Mouse (Mus musculus): ENCODE measurements around the gene Ucp2.
"Not testable (repeated sequence)": the region's sequence is repeated elsewhere in the genome, so short reads cannot be mapped to it uniquely, and the experiment has no call there.

Gene Ucp2

GRCm38 (mm10) chr7:100479823-100480164 lies 13.3 kb upstream of the Ucp2 start:
- DNase-seq (ENCODE audit: low spot score): no peak

DNA sequence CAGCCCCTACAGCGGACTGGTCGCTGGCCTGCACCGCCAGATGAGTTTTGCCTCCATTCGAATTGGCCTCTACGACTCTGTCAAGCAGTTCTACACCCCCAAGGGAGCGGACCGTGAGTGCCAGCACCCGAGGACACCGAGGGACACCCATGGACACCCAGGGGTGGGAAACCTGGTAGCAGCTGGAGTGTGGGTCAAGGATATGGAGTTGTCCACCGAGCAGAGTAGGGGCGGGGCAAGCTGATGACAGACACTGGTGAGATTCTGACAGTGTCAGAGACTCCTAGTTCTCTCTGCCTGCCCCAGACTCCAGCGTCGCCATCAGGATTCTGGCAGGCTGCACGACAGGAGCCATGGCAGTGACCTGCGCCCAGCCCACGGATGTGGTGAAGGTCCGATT lies 13.0 kb upstream of the Ucp2 start:
- no peak for DNase-seq (ENCODE audit: low spot score)

GRCm38 (mm10) chr7:100482046-100482445 lies 11.1 kb upstream of the Ucp2 start:
- not testable (repeated sequence) for DNase-seq (ENCODE audit: low spot score)

DNA sequence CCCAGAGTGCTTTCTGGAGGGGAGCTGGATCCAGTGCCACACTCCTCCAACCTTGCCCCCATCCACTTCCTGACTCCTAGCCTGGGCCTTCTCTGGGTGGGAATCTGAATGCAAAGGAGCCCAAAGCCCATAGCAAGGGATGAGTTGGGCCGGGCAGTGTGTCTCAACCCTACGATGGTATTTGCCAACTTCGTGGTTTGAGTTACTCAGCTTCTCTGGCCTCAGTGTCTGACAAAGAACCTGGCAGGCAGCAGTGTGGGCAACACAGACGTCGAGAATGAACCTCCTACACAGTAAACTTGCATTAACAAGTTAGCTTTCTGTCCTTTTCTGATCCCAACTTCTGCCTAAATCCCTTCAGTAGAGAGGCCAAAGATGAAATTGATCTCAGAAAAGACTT lies 8.6 kb upstream of the Ucp2 start:
- DNase-seq (ENCODE audit: low spot score): no peak

DNA sequence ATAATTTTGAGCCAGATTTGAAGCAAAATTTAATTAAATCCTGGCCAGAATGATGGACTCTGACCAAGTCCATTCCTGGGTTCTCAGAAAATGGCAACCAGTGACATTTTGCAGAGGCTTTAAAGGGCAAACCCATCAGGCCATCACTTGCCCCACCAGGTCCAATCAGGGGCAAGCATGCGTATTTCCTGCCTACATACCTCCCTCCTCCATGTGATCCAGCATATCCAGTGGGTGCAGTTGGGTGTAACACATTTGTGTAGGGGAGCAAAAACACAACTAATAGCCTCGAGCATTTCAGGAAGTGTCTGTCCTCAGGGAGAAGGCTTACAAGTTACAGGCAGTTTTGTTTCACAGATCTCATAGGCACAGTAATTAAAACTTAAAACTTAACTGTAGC lies 5.8 kb upstream of the Ucp2 start:
- DNase-seq (ENCODE audit: low spot score): no peak

GRCm38 (mm10) chr7:100488474-100489048 lies 4.6 kb upstream of the Ucp2 start:
- no peak for DNase-seq (ENCODE audit: low spot score)

GRCm38 (mm10) chr7:100492391-100493116 lies 583 bp upstream of the Ucp2 start:
- DNase-seq (ENCODE audit: low spot score): no peak

GRCm38 (mm10) chr7:100493484-100494414 lies 612 bp downstream of the Ucp2 start:
- DNase-seq (ENCODE audit: low spot score): no peak

GRCm38 (mm10) chr7:100494415-100494831 lies 1.3 kb downstream of the Ucp2 start:
- DNase-seq (ENCODE audit: low spot score): no peak

DNA sequence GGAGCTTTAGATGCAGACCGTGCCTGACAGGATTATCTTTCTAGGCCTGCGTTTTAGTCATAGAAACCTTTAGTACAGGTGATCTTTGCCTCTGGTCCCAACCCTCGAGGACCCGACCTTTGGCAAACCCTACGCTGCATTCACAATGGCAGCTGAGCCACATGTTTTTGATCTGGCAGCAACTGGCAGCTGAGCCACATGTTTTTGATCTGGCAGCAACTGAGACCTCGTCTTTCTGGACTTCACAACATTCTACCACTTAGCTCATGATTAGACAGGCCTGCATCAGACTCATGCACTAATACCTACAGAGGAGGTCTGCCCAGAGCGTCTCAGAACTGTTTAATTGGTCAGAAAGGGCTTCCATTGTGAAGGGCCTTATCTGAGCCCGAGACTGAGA lies 1.9 kb downstream of the Ucp2 start:
- DNase-seq (ENCODE audit: low spot score): no peak

DNA sequence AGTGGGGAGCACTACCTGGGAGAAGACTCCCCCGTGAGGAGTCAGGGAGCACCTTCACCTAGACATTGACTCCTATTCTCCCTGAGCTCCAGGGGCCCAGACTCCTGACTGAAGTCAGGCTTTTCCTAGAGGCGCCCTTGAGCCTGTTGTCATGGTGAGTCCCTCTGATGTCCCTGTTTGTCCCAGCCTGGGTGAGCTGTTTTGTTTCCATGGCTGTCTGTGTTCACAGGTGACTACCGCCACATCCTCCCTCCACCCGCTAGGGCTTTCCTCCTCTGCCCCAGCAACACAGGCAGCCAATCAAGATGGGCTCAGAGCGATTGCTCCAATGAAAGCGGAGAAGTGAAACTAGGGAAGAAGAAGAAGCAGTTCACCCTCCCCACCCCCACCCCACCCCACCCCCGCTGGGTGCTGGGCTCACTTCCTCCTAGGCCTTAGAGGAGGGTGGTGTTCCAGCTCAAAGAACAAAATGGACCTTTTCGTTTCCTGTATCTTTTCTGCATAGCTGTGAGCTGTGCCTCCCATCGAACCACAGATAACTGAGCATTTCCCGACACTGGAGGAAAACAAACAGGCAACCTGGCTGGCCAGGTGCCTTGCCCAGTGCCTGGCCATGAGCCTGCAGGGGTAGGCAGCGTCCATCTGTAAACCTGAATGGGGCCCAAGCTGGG lies 2.6 kb downstream of the Ucp2 start:
- DNase-seq (ENCODE audit: low spot score): no peak

- DNase-seq (ENCODE audit: low spot score): no peak
Measured at GRCm38 (mm10) chr7:100496371-100496770, 3.2 kb downstream of the Ucp2 start.

DNA sequence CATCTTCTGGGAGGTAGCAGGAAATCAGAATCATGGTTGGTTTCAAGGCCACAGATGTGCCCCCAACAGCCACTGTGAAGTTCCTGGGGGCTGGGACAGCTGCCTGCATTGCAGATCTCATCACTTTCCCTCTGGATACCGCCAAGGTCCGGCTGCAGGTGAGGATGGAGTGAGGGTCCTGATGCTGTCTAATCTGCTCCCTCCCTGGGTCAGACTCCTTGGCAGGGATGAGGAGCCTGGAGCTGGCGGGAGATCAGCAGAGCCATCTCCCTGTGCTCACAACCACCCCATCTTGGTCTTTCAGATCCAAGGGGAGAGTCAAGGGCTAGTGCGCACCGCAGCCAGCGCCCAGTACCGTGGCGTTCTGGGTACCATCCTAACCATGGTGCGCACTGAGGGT lies 3.7 kb downstream of the Ucp2 start:
- DNase-seq (ENCODE audit: low spot score): no peak

DNA sequence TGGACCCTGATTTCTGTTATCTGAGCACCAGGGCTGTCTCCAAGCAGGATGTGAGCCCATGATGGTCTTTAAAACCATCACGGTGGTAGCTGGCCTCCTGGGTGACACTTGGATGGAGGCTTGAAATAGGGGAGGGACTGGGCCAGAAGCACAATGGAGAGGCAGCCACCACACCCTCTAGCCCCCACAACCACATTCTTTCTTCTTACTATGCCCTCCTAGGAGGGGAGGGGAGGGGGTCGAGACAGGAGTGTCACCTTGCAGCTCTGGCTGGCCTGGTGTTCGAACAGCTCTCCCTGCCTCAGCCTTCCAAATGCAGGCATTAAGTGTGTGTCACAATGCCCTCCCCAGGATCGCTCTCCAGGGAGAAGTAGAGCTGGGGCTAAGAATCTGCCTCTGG lies 4.3 kb downstream of the Ucp2 start:
- DNase-seq (ENCODE audit: low spot score): no peak

DNA sequence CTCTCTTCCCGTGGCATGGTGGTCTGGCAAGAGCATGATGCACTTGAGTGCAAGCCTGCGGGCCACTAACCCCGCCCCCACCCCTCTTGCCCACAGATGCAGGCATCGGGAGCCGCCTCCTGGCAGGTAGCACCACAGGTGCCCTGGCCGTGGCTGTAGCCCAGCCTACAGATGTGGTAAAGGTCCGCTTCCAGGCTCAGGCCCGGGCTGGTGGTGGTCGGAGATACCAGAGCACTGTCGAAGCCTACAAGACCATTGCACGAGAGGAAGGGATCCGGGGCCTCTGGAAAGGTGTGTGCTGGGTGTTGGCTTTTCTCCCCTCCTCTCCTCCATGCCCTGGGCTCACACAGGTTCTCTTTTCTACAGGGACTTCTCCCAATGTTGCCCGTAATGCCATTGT lies 4.8 kb downstream of the Ucp2 start:
- no peak for DNase-seq (ENCODE audit: low spot score)

GRCm38 (mm10) chr7:100499465-100499864 lies 6.3 kb downstream of the Ucp2 start:
- DNase-seq (ENCODE audit: low spot score): no peak

DNA sequence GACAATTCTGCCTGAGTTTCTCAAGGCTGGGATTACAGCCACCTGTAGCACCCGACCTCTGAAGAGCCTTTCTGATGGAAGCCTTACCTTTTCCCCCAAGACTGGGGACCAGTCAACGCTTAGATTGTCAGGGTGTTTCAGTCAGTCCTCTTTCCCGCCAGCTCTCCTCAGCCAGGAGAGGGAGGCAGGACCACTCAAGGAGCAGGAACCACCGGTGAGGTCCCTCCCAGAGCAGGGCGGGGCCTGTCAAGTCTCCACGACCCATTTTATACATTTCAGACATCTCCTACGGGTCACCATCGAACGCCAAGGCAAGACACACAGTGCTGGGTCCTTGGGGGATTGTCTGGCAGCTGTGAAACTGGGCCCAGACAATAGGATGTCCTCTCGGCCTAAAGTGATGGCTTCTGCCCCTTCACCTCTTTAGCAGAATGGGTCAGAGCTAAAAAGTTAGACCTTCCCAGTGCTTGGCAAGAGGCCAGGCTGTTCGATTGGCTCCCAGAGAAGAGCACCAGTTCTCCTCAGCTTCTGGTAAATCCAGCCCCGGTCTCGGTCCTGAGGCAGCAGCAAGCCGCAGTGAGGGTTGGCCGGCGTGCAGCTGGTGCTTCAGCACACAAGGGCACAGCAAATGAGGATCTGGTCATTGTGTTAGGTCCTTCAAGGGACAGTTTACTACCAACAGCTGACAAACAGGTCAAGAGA lies 7.3 kb downstream of the Ucp2 start:
- no peak for DNase-seq (ENCODE audit: low spot score)

- no peak for DNase-seq (ENCODE audit: low spot score)
Measured at GRCm38 (mm10) chr7:100501027-100501843, 8.1 kb downstream of the Ucp2 start.

DNA sequence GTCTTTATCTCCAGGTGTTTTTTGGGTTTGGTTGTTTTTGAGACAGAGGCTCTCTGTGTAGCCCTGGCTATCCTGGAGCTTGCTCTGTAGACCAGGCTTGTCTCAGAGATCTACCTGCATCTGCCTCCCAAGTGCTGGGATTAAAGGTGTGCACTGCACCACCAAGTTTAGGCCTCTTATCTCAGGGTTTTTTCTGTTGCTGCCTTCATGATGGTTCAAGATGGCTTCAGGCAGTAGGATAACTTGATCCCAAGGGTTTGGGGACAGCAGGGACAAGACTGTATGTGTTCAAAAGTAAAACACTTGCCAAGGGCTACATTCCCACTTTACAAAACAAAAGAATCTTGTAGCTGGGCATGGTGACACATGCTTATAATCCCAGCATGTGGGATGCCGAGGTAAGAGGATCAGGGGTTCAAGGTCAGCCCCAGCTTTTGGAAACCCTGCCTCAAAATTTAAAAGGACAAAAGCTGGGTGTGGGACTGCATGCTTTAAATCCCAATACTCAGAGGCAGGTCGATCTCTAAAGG lies 8.8 kb downstream of the Ucp2 start:
- no peak for DNase-seq (ENCODE audit: low spot score)

DNA sequence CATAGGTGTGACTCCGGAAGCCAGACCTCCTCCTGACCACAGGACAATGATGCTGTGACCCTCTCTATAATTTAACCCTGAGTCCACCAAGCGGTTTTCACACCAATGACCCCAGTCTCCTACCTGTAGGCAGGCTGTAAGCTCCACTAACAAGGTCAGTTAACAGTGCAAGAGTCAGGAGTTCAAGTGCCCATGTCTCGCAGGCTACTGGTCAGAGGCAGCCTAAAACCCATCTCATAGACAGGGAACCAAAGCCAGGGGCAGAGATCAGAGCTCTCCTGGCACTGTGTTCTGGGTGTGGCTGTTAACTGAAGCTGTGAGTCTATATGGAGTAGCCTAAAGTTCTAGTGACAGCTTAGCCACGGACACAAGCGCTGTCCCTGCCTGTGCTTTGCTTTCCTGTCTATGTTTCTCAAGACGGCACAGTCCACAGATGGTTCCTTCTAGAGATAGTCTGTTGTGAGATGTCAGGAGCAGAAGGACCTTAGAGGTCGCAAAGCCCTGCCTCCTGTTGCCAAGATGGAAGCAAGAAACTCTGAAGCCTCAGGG lies 9.3 kb downstream of the Ucp2 start:
- no peak for DNase-seq (ENCODE audit: low spot score)

Data from urinary bladder, postnatal 10 days (tissue).